Mouse (Mus musculus) intestine, embryonic 16.5 days (tissue): ENCODE data around the gene Trit1. TPM values are rescaled to one million over a fixed set of nuclear protein-coding genes. Genes with fewer than 3 reads are reported as not detected.
"Not testable (repeated sequence)": the region's sequence is repeated elsewhere in the genome, so short reads cannot be mapped to it uniquely, and the experiment has no call there.

Experiments used
- ATAC-seq: fragments of 200-750 bp; cut with Nextera tagmentation; 2 replicates; pipeline ENCODE4 v1.8.0; 2017; ENCODE audit warnings: moderate TSS enrichment, moderate library complexity
- H3K27ac ChIP-seq: fragments of 300-500 bp; sonication (generic); 2 replicates; pipeline ENCODE4 v1.5.1; 2014; ENCODE audit warnings: mild to moderate bottlenecking, low read length
- H3K27me3 ChIP-seq: fragments of 300-500 bp; sonication (generic); replicated peaks from 2 replicates; pipeline ENCODE4 v1.6.1; 2014; ENCODE audit warnings: low read length, control low read depth, mixed read lengths; ENCODE audit not compliant: control insufficient read depth, insufficient read depth
- H3K36me3 ChIP-seq: fragments of 300-500 bp; sonication (generic); 2 replicates; pipeline ENCODE4 v1.6.1; 2014; ENCODE audit warnings: low read length, control low read depth; ENCODE audit not compliant: control insufficient read depth, insufficient read depth
- H3K4me1 ChIP-seq: fragments of 300-500 bp; sonication (generic); 2 replicates; pipeline ENCODE4 v1.6.1; 2014; ENCODE audit warnings: low read length, control low read depth, mixed read lengths; ENCODE audit not compliant: control insufficient read depth, insufficient read depth
- H3K4me2 ChIP-seq: fragments of 300-500 bp; sonication (generic); 2 replicates; pipeline ENCODE4 v1.6.1; 2014; ENCODE audit warnings: low read depth, low read length, control low read depth
- H3K4me3 ChIP-seq: fragments of 300-500 bp; sonication (generic); 2 replicates; pipeline ENCODE4 v1.5.1; 2014; ENCODE audit warnings: mild to moderate bottlenecking, low read length
- H3K9ac ChIP-seq: fragments of 300-500 bp; sonication (generic); 2 replicates; pipeline ENCODE4 v1.6.1; 2014; ENCODE audit warnings: low read depth, low read length
- H3K9me3 ChIP-seq: fragments of 300-500 bp; sonication (generic); 2 replicates; pipeline ENCODE4 v1.6.1; 2016; ENCODE audit warnings: low read length, control low read depth; ENCODE audit not compliant: control insufficient read depth
- WGBS: fragments of 180-500 bp; shearing (Covaris S2); extraction: QIAGEN DNeasy Blood & Tissue Kit; methylation state at CpG from one replicate; pipeline ENCODE4 v1.1.7; 2014; 5-methylcytosine and 5-hydroxymethylcytosine counted together
- polyA plus RNA-seq: library from polyadenylated mRNA; unstranded; fragments of >200 nt; fragmentation: Nextera tagmentation; extraction: Ambion mirVana; gene quantifications from 2 replicates; pipeline ENCODE4 v1.2.1, GENCODE M21; 2015

Gene Trit1
- polyA plus RNA-seq, 1 experiment from 2014 or later = 16.0 TPM

DNA sequence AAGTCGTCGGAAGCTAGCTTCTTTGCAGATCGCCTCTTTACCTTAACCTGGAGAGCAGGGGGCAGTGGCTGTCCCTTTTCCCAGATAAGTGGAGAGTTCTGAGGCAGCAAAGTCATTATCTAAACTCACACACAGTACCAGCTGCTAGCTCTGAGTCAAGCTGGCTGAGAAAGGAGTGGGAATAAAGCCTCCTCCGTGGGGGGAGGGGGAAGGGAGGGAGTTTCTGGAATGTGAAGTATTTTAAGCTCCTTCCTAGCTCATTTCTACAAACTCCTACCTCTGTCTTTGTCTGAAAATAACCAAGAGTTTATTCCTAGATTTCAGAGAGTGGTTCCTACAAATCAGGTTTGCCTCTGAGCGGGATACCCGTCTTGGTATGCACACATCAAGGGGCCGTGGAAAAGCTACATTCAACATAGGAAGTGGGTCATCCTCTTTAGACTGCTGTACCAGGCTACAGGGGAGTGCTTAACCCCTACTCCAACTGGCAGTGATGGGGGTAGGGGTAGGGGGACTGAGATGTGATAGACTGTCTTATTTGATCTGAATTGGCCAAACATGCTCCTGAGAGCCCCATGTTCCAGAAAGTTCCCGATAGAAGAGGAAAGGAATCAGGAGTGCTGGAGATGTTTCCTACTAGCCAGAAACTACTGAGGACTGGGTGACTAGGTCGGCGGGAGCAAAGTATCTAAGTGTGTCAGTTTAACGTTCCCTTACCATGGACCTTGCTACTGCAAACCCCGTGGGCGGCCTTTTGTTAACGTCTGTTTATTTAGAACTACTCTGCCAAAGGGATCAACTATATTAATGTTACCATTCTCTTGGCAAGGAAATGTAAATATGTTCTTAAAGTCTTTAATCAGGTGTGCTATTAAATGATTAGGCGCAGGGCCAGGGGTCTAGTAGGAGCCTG, 11.1 kb upstream of the Trit1 start:
- no peak overlapping the region for H3K9ac ChIP-seq
- H3K4me2 ChIP-seq = no peak overlapping the region
- ATAC-seq = peak; percentile 50; the same call in 1 of the 2 replicates
- H3K4me1 ChIP-seq = peaks cover 5% of the 10 kb centered on the region; the same call in 1 of the 2 replicates
- H3K4me3 ChIP-seq = no peak overlapping the region
- no peaks in the 10 kb centered on the region for H3K9me3 ChIP-seq
- WGBS = 25% methylated on average over 15 of the region's 15 CpGs
- no peaks in the 10 kb centered on the region for H3K36me3 ChIP-seq
- H3K27ac ChIP-seq = no peak overlapping the region
- no peaks in the 10 kb centered on the region for H3K27me3 ChIP-seq

DNA sequence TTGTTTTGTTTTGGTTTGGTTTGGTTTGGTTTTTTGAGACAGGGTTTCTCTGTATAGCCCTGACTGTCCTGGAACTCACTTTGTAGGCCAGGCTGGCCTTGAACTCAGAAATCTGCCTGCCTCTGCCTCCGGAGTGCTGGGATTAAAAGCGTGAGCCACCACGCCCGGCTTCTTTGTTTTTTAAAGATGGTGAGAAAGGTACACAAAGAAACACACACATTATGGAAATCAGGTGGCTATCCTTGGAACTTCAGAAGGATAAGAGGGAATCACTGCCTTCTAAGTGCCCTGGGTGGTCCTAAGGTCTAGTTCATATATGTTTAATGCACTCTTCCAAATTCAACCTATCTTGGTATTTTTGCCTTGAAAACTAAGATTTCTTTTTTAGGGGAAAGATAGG, 3.9 kb upstream of the Trit1 start:
- not testable (repeated sequence) for H3K4me2 ChIP-seq, H3K36me3 ChIP-seq, H3K4me1 ChIP-seq, H3K27me3 ChIP-seq, ATAC-seq, H3K27ac ChIP-seq, H3K9ac ChIP-seq, H3K9me3 ChIP-seq, H3K4me3 ChIP-seq
- WGBS = 88% methylated on average over 4 of the region's 4 CpGs

DNA sequence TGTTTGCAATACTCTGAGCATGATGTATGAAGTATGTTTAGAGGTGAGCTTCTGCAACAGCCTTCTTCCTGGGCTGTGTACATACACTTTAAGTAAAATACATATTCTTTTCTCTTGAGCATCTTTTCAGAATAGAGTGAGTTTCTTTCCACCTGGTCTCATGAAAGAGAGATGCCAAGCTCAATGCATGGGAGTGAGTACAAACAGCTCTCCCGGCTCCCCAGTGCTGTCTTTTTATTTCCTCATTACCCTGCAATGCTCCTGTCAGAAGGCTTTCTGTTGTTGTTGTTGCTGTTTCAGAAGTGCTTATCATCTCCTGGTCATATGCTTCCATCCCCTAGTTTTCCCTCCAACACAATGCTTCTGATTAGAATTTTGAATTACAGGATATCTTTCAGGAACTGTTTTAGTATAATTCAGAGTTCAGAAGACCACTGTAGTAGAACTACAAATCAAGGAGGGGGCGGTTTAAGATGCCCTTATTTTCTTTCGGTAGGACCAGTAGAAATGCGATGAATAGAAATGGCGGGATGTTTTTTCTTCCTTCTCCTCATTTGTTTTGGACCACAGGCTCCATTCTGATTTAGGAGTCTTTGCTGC, 3.0 kb upstream of the Trit1 start:
- 62% methylated on average over 5 of the region's 5 CpGs for WGBS
- Histone ChIP-seq H3K27ac (no peak overlapping the region), H3K36me3 (no peaks in the 10 kb centered on the region), H3K4me3 (no peak overlapping the region), H3K27me3 (no peaks in the 10 kb centered on the region), H3K9ac (no peak overlapping the region), H3K4me2 (no peak overlapping the region), H3K4me1 (peaks cover 11% of the 10 kb centered on the region), H3K9me3 (no peaks in the 10 kb centered on the region)
- ATAC-seq = no peak

DNA sequence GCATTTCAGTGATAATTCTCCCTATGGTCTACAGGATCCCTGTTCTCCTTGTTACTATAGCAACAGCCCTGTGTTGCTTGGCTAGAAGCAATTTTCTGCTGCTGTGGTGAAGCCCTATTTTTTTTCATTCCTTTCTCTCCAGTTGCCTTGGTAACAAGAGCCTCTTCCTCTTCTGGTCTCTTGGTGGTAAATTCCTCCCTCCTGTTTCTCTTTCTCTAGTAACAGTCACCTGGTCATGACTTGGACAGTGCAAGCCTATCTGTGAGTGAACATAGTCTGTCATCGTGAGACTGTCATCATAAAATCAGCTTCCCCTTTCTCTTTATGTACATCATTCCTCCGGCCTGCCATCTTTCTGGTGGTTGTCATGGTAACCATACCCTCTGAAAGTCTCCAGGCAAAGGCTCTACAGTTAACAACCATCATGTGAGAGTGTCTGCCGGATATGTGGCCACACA, 2.4 kb upstream of the Trit1 start:
- no peak overlapping the region for H3K27ac ChIP-seq
- no peak overlapping the region for H3K4me2 ChIP-seq
- no peaks in the 10 kb centered on the region for H3K36me3 ChIP-seq
- WGBS = 37% methylated on average over 3 of the region's 3 CpGs
- H3K4me3 ChIP-seq = no peak overlapping the region
- no peak for ATAC-seq
- H3K4me1 ChIP-seq = peaks cover 16% of the 10 kb centered on the region
- no peaks in the 10 kb centered on the region for H3K27me3 ChIP-seq
- H3K9me3 ChIP-seq = no peaks in the 10 kb centered on the region
- H3K9ac ChIP-seq = no peak overlapping the region

- no peak for ATAC-seq
- Histone ChIP-seq H3K36me3 (no peaks in the 10 kb centered on the region), H3K9ac (no peak overlapping the region), H3K27me3 (no peaks in the 10 kb centered on the region), H3K27ac (no peak overlapping the region), H3K4me1 (peaks cover 19% of the 10 kb centered on the region), H3K9me3 (no peaks in the 10 kb centered on the region), H3K4me3 (no peak overlapping the region), H3K4me2 (no peak overlapping the region)
- WGBS = 37% methylated on average over 7 of the region's 7 CpGs
Observed at GRCm38 (mm10) chr4:123014501-123015282, 1.7 kb upstream of the Trit1 start.

- H3K36me3 ChIP-seq = peaks cover 3% of the 10 kb centered on the region; the same call in 1 of the 2 replicates
- 98% methylated on average over 3 of the region's 3 CpGs for WGBS
- H3K4me3 ChIP-seq = no peak overlapping the region
- H3K9ac ChIP-seq = no peak overlapping the region
- no peaks in the 10 kb centered on the region for H3K27me3 ChIP-seq
- no peak for ATAC-seq
- no peak overlapping the region for H3K27ac ChIP-seq
- H3K4me2 ChIP-seq = no peak overlapping the region
- H3K9me3 ChIP-seq = no peaks in the 10 kb centered on the region
- peaks cover 19% of the 10 kb centered on the region for H3K4me1 ChIP-seq
Observed at GRCm38 (mm10) chr4:123021591-123021990, 5.2 kb downstream of the Trit1 start.

DNA sequence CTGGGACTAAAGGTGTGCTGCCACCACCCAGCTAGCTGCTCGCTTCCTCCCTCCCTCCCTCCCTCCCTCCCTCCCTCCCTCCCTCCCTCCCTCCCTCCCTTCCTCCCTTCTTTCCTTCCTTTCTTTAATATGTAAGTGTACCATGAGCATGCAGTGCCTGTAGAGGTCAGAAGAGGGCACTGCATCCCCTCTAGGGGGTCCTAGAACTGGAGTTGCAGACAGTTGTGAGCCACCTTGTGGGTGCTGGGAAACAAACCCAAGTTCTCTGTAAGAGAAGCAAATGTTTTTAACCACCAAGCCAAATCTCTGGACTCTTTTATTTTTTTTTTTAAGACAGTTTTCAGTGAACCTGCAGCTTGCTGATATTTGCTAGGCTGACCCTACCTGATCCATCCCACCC, 6.5 kb downstream of the Trit1 start:
- WGBS = 83% methylated on average over 1 of the region's 1 CpGs
- Histone ChIP-seq H3K4me2 (no peak overlapping the region), H3K36me3 (peaks cover 3% of the 10 kb centered on the region; the same call in 1 of the 2 replicates), H3K27me3 (no peaks in the 10 kb centered on the region), H3K27ac (no peak overlapping the region), H3K4me3 (no peak overlapping the region), H3K9me3 (no peaks in the 10 kb centered on the region), H3K4me1 (peaks cover 13% of the 10 kb centered on the region), H3K9ac (no peak overlapping the region)
- ATAC-seq = no peak

- no peak for ATAC-seq
- WGBS = 69% methylated on average over 2 of the region's 2 CpGs
- Histone ChIP-seq H3K9ac (no peak overlapping the region), H3K27me3 (no peaks in the 10 kb centered on the region), H3K4me1 (no peaks in the 10 kb centered on the region), H3K36me3 (peaks cover 3% of the 10 kb centered on the region; the same call in 1 of the 2 replicates), H3K4me2 (no peak overlapping the region), H3K4me3 (no peak overlapping the region), H3K27ac (0 out of 2 replicates have a peak overlapping the region, but pooled peaks have one; percentile 16), H3K9me3 (no peaks in the 10 kb centered on the region)
Observed at GRCm38 (mm10) chr4:123025418-123025817, 9.0 kb downstream of the Trit1 start.

- WGBS = 96% methylated on average over 13 of the region's 13 CpGs
Observed at GRCm38 (mm10) chr4:123026161-123026560, 9.8 kb downstream of the Trit1 start.

More at GRCm38 (mm10) chr4:123026161-123026560, 9.8 kb downstream of the Trit1 start:
- H3K27ac ChIP-seq = no peak overlapping the region
- no peak overlapping the region for H3K9ac ChIP-seq
- H3K36me3 ChIP-seq = peaks cover 7% of the 10 kb centered on the region
- ATAC-seq = no peak
- H3K27me3 ChIP-seq = no peaks in the 10 kb centered on the region
- H3K9me3 ChIP-seq = no peaks in the 10 kb centered on the region
- no peak overlapping the region for H3K4me2 ChIP-seq
- H3K4me1 ChIP-seq = no peaks in the 10 kb centered on the region
- H3K4me3 ChIP-seq = no peak overlapping the region
